Mouse (Mus musculus): ENCODE measurements around the gene Nudt3. TPM values are rescaled to one million over a fixed set of nuclear protein-coding genes. Genes with fewer than 3 reads are reported as not detected.
A peak's percentile ranks its signal among the peaks of the same experiment; 100 is the strongest.

Gene Nudt3
- polyA plus RNA-seq, 1 experiment from 2014 or later, result 40.6 TPM

GRCm38 (mm10) chr17:27634871-27635574 is 11.7 kb upstream of the Nudt3 start, which contains the start of gene RPS10-NUDT3:
Gene RPS10-NUDT3, minus strand, starts transcription at chr17:27635222.
- Histone ChIP-seq H3K36me3 (ENCODE audit: control insufficient read depth, insufficient read depth, low read length) (peaks cover 19% of the 10 kb centered on the region), H3K4me3 (ENCODE audit: low read depth, low read length) (peak within 1 kb of the TSS; percentile 93), H3K27me3 (ENCODE audit: control insufficient read depth, insufficient read depth, low read length) (no peaks in the 10 kb centered on the region), H3K9me3 (ENCODE audit: control insufficient read depth, low read length) (no peaks in the 10 kb centered on the region), H3K4me1 (replicated peaks; ENCODE audit: control insufficient read depth, insufficient read depth) (0 out of 2 replicates have a peak, but pooled peaks cover 3% of the 10 kb centered on the region), H3K9ac (ENCODE audit: low read length) (peak within 1 kb of the TSS; percentile 91), H3K4me2 (replicated peaks; ENCODE audit: low read depth) (peak within 1 kb of the TSS; percentile 86), H3K27ac (replicated peaks) (peak within 1 kb of the TSS; percentile 95)
- WGBS, result under 1% methylated on average over 67 of the region's 72 CpGs
- TF ChIP-seq EP300 (optimal IDR thresholded peaks at IDR 0.05) (peak; percentile 64), CTCF (IDR thresholded peaks at IDR 0.05; ENCODE audit: low read depth) (no peak)
- peak; percentile 97 for ATAC-seq (ENCODE audit: low FRiP score, low TSS enrichment)
- DNase-seq (ENCODE audit: low spot score), result peak; percentile 95

GRCm38 (mm10) chr17:27629249-27630020 is 6.1 kb upstream of the Nudt3 start:
- Histone ChIP-seq H3K9ac (ENCODE audit: low read length) (no peak overlapping the region), H3K4me1 (replicated peaks; ENCODE audit: control insufficient read depth, insufficient read depth) (0 out of 2 replicates have a peak, but pooled peaks cover 3% of the 10 kb centered on the region), H3K4me2 (replicated peaks; ENCODE audit: low read depth) (no peak overlapping the region), H3K27ac (replicated peaks) (no peak overlapping the region), H3K27me3 (ENCODE audit: control insufficient read depth, insufficient read depth, low read length) (no peaks in the 10 kb centered on the region), H3K36me3 (ENCODE audit: control insufficient read depth, insufficient read depth, low read length) (peaks cover 19% of the 10 kb centered on the region), H3K4me3 (ENCODE audit: low read depth, low read length) (no peak overlapping the region), H3K9me3 (ENCODE audit: control insufficient read depth, low read length) (no peaks in the 10 kb centered on the region)
- ATAC-seq (ENCODE audit: low FRiP score, low TSS enrichment), result peak; percentile 63
- 75% methylated on average over 2 of the region's 2 CpGs for WGBS
- TF ChIP-seq EP300 (optimal IDR thresholded peaks at IDR 0.05) (no peak), CTCF (IDR thresholded peaks at IDR 0.05; ENCODE audit: low read depth) (peak; percentile 89)
- DNase-seq (ENCODE audit: low spot score), result peak; percentile 86

GRCm38 (mm10) chr17:27628376-27628775 is 5.1 kb upstream of the Nudt3 start:
- WGBS, result 83% methylated on average over 8 of the region's 8 CpGs
- Histone ChIP-seq H3K27ac (replicated peaks) (no peak overlapping the region), H3K4me3 (ENCODE audit: low read depth, low read length) (no peak overlapping the region), H3K36me3 (ENCODE audit: control insufficient read depth, insufficient read depth, low read length) (peaks cover 19% of the 10 kb centered on the region), H3K4me1 (replicated peaks; ENCODE audit: control insufficient read depth, insufficient read depth) (0 out of 2 replicates have a peak, but pooled peaks cover 1% of the 10 kb centered on the region), H3K9me3 (ENCODE audit: control insufficient read depth, low read length) (no peaks in the 10 kb centered on the region), H3K4me2 (replicated peaks; ENCODE audit: low read depth) (no peak overlapping the region), H3K27me3 (ENCODE audit: control insufficient read depth, insufficient read depth, low read length) (no peaks in the 10 kb centered on the region), H3K9ac (ENCODE audit: low read length) (no peak overlapping the region)
- DNase-seq (ENCODE audit: low spot score) (no peak), ATAC-seq (ENCODE audit: low FRiP score, low TSS enrichment) (no peak)
- TF ChIP-seq EP300 (optimal IDR thresholded peaks at IDR 0.05) (no peak), CTCF (IDR thresholded peaks at IDR 0.05; ENCODE audit: low read depth) (no peak)

GRCm38 (mm10) chr17:27627451-27627850 is 4.2 kb upstream of the Nudt3 start:
- H3K27me3 ChIP-seq (ENCODE audit: control insufficient read depth, insufficient read depth, low read length), result no peaks in the 10 kb centered on the region
- H3K4me3 ChIP-seq (ENCODE audit: low read depth, low read length), result no peak overlapping the region
- H3K36me3 ChIP-seq (ENCODE audit: control insufficient read depth, insufficient read depth, low read length), result peaks cover 19% of the 10 kb centered on the region
- H3K27ac ChIP-seq (replicated peaks), result no peak overlapping the region
- no peak overlapping the region for H3K9ac ChIP-seq (ENCODE audit: low read length)
- TF ChIP-seq CTCF (IDR thresholded peaks at IDR 0.05; ENCODE audit: low read depth) (peak; percentile 53), EP300 (optimal IDR thresholded peaks at IDR 0.05) (no peak)
- H3K4me2 ChIP-seq (replicated peaks; ENCODE audit: low read depth), result no peak overlapping the region
- no peak for ATAC-seq (ENCODE audit: low FRiP score, low TSS enrichment)
- WGBS, result 40% methylated on average over 5 of the region's 5 CpGs
- no peaks in the 10 kb centered on the region for H3K9me3 ChIP-seq (ENCODE audit: control insufficient read depth, low read length)
- DNase-seq (ENCODE audit: low spot score), result no peak
- H3K4me1 ChIP-seq (replicated peaks; ENCODE audit: control insufficient read depth, insufficient read depth), result no peaks in the 10 kb centered on the region

- TF ChIP-seq EP300 (optimal IDR thresholded peaks at IDR 0.05) (no peak), CTCF (IDR thresholded peaks at IDR 0.05; ENCODE audit: low read depth) (no peak)
- 40% methylated on average over 5 of the region's 5 CpGs for whole genome bisulfite sequencing
- no peaks in the 10 kb centered on the region for H3K9me3 ChIP-seq (ENCODE audit: control insufficient read depth, low read length)
- peaks cover 12% of the 10 kb centered on the region for H3K36me3 ChIP-seq (ENCODE audit: control insufficient read depth, insufficient read depth, low read length)
- no peak overlapping the region for H3K4me3 ChIP-seq (ENCODE audit: low read depth, low read length)
- H3K27ac ChIP-seq (replicated peaks), result no peak overlapping the region
- H3K4me2 ChIP-seq (replicated peaks; ENCODE audit: low read depth), result no peak overlapping the region
- DNase-seq (ENCODE audit: low spot score) (no peak), ATAC-seq (ENCODE audit: low FRiP score, low TSS enrichment) (no peak)
- no peak overlapping the region; the same call in 1 of the 2 replicates for H3K9ac ChIP-seq (ENCODE audit: low read length)
- H3K27me3 ChIP-seq (ENCODE audit: control insufficient read depth, insufficient read depth, low read length), result no peaks in the 10 kb centered on the region
- H3K4me1 ChIP-seq (replicated peaks; ENCODE audit: control insufficient read depth, insufficient read depth), result no peaks in the 10 kb centered on the region
Observed at GRCm38 (mm10) chr17:27626681-27627080, 3.4 kb upstream of the Nudt3 start.
